Mouse (Mus musculus) hindbrain, embryonic 10.5 days (tissue): ENCODE measurements around the gene Ino80b. TPM values are rescaled to one million over a fixed set of nuclear protein-coding genes. Genes with fewer than 3 reads are reported as not detected.

Experiments
- DNase-seq: peaks from one replicate; pipeline ENCODE4 v3.0.0-alpha.2; 2017; ENCODE audit warnings: low spot score
- H3K27ac ChIP-seq: fragments of 300-500 bp; sonication (generic); 2 replicates; pipeline ENCODE4 v1.5.1; 2016; ENCODE audit warnings: mild to moderate bottlenecking, moderate library complexity
- H3K27me3 ChIP-seq: fragments of 300-500 bp; sonication (generic); 2 replicates; pipeline ENCODE4 v1.6.1; 2016; ENCODE audit warnings: mild to moderate bottlenecking; ENCODE audit not compliant: poor library complexity, insufficient read depth, severe bottlenecking
- H3K36me3 ChIP-seq: fragments of 300-500 bp; sonication (generic); 2 replicates; pipeline ENCODE4 v1.6.1; 2016; ENCODE audit warnings: mild to moderate bottlenecking, moderate library complexity
- H3K4me1 ChIP-seq: fragments of 300-500 bp; sonication (generic); replicated peaks from 2 replicates; pipeline ENCODE4 v1.6.1; 2016; ENCODE audit warnings: mild to moderate bottlenecking
- H3K4me3 ChIP-seq: fragments of 300-500 bp; sonication (generic); 2 replicates; pipeline ENCODE4 v1.5.1; 2016; ENCODE audit warnings: mild to moderate bottlenecking, moderate library complexity
- H3K9me3 ChIP-seq: fragments of 300-500 bp; sonication (generic); 2 replicates; pipeline ENCODE4 v1.6.1; 2016; ENCODE audit warnings: mild to moderate bottlenecking, moderate library complexity
- WGBS: fragments of 180-500 bp; shearing (Covaris S2); methylation state at CpG from one replicate; pipeline ENCODE4 v1.1.7; 2016; 5-methylcytosine and 5-hydroxymethylcytosine counted together
- polyA plus RNA-seq: library from polyadenylated mRNA; unstranded; fragments of >200 nt; fragmentation: Nextera tagmentation; extraction: Ambion mirVana; gene quantifications from 2 replicates; pipeline ENCODE4 v1.2.1, GENCODE M21; 2016

Ino80b gene
- polyA plus RNA-seq, 1 experiment from 2014 or later: 22.8 TPM

DNA sequence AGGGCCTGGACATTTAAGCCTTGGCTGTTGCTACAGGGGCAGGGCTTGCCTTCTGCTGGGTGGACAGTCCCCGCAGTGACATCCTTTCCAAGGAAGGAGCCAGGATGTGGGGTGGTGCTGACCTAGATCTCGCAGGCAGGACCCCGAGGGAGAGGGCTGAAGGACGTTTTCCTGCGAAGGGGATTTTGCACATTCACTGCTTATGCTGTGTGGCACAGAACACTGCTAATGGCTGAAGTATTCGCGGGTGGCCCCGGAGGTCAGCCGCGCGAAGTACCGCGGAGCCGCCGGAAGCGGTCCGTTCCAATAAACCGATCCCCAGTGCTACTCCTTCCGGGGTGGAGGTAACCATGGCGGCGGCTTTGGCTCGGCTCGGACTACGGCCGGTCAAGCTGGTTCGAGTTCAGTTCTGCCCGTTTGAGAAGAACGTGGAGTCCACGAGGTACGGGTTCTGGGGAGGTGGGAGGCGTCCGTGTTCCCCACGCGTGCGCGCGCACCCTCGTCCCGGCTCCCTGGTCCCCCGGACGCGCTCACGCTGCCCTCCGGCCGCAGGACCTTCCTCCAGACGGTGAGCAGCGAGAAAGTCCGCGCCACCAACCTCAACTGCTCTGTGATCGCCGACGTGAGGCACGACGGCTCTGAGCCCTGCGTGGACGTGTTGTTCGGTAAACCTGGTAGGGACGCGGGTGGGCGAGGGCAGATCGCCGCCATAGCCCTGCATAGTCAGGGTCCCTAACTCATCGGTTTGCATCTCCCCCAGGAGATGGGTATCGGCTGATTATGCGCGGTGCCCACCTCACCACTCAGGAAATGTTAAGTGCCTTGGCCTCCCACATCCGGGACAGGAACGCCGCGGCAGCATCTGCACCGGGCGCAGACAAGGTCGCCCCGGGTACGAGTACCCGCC, 16.2 kb downstream of the Ino80b start, which contains the start of gene Mrpl53:
Gene Mrpl53, plus strand, starts transcription at position 279 of the 907 bp plus-strand sequence.
- no peaks in the 10 kb centered on the region for H3K9me3 ChIP-seq
- peak within 1 kb of the TSS; percentile 80 for H3K4me3 ChIP-seq
- H3K36me3 ChIP-seq: peaks cover 14% of the 10 kb centered on the region; the same call in 1 of the 2 replicates
- H3K27me3 ChIP-seq: no peaks in the 10 kb centered on the region
- DNase-seq: peak; percentile 84
- WGBS: under 1% methylated on average over 76 of the region's 76 CpGs
- peak within 1 kb of the TSS; percentile 93 for H3K27ac ChIP-seq
- peaks cover 29% of the 10 kb centered on the region for H3K4me1 ChIP-seq

DNA sequence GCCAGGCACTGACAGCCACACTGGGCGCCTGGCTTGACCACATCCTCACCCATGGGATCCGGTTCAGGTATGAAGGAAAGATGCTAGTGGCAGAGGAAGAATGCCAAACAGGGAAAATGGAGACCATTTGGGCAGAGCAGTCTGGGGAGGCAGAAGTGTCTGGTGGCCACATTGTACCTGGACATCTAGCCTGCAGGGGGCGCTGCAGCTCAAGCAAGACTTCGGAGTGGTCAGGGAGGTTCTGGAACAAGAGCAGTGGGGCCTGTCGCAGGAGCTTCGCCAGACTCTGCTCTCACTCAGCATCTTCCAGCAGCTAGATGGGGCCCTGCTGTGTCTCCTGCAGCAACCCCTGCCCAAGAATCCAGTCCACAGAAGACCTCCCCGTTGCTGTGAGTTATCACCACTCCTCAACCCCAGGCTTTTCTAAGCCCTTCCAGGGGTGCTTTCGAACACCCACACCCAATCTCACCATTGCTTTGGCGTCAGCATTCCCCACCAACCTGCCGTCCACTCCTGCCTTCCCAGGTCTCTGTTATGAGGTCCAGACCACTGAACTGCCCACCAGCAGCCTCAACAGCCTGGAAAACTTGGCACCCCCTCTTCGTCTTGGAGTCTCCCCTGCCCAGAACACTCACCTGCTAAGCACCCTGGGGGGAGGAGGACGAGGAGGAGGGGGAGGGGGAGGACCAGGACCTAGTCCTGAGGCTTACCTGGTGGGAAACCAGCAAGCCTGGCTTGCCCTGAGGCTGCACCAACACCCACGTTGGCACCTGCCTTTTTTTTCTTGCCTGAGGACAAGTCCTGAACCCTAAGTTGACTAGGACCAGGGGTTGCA, 17.4 kb downstream of the Ino80b start:
- Histone ChIP-seq H3K9me3 (no peaks in the 10 kb centered on the region), H3K27me3 (peaks cover 9% of the 10 kb centered on the region), H3K4me1 (peaks cover 37% of the 10 kb centered on the region), H3K4me3 (peak overlapping the region; percentile 80), H3K36me3 (peaks cover 14% of the 10 kb centered on the region; the same call in 1 of the 2 replicates), H3K27ac (peak overlapping the region; percentile 93)
- WGBS: 31% methylated on average over 13 of the region's 13 CpGs
- peak; percentile 85 for DNase-seq

DNA sequence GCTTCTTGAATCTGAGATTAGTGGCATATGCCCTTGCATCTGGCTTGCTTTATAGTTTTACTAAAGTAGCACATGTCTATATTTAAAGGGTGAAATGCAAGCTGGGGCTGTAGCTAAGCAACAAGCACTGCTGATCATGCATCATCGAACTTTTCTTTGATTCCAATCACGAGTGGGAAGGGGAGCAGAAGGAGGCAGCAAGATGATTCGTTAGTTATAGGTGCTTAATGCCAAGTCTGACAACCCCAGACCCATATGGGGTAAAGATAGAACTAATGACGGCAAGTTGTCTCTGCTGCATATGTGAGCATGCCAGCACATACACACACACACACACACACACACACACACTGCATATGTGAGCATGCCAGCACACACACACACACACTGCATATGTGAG, 21.1 kb downstream of the Ino80b start:
- no peak for DNase-seq
- Histone ChIP-seq H3K36me3 (0 out of 2 replicates have a peak, but pooled peaks cover 3% of the 10 kb centered on the region), H3K4me3 (no peak overlapping the region), H3K27ac (no peak overlapping the region), H3K9me3 (no peaks in the 10 kb centered on the region), H3K4me1 (peaks cover 38% of the 10 kb centered on the region), H3K27me3 (peaks cover 25% of the 10 kb centered on the region)
- 77% methylated on average over 4 of the region's 4 CpGs for WGBS

DNA sequence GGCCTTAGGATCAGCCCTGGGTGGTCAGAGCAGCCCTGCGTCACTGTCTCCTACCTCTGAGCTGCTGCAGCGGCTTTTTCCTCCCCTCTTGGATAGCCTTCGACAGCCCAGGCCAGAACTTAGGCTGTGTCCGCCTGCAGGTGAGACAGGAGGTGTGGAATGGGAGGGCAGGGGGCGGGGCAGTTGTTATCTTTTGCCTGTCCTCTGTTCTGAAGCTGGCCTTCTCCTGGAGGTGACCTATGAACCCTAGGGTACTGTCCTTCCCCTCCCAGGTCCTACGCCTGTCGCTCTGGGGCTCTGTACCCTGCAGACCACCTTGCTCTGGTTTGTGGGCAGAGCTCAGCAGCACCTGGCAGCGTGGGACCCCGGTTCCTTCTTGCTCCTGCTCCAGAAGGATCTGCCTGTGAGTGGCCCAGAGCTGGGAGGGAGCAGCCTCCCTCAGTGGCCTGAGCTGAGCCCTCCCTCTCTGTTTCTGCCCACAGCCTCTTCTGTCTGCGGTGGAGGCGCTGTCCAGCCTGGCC, 22.0 kb downstream of the Ino80b start:
- H3K4me1 ChIP-seq: peaks cover 32% of the 10 kb centered on the region
- DNase-seq: no peak
- 0 out of 2 replicates have a peak, but pooled peaks cover 3% of the 10 kb centered on the region for H3K36me3 ChIP-seq
- peaks cover 25% of the 10 kb centered on the region for H3K27me3 ChIP-seq
- no peak overlapping the region; the same call in 1 of the 2 replicates for H3K27ac ChIP-seq
- WGBS: 41% methylated on average over 11 of the region's 11 CpGs
- H3K9me3 ChIP-seq: no peaks in the 10 kb centered on the region
- peak overlapping the region; percentile 76 for H3K4me3 ChIP-seq

DNA sequence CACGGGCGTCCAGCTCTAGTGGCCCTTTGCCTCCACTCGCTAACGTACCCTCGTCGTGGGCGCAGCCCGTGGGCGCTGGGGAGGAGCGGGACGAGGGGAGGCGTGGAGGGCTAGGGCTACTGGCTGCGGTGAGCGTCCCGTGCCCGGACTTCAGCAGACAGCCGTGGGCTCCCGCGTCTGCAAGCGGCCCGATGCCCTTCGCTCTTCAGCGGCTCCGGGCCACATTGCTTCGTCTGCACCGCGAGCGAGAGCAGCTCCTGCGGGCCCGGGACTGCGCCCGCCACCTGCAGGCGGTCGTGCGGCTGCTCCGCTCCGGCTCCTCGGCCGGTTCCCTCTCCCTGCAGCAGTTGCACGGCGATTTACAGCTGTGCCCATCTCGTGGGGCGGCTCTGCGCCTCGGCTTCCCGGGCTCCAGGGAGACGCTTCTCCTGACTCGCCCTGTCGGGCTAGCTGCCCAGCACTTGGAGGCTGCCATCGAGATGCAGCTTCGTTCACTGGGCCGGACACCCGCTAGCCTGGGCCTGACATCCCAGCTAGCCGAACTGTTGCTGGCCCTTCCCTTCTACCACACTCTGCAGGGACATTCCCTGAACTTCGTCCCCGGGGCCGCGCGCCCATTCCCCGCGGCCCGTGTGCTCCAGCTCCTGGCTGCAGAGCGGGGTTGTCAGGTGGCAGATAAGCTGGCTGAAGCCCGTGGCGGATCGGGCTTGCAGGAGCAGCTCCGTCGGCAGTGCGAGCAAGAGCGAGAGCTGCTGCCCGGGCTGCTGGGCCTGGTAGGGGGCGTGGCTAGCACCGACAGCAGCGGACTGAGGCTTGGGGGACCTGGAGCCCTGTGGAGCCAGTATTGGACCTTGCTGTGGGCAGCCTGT, 23.3 kb downstream of the Ino80b start:
- peaks cover 22% of the 10 kb centered on the region for H3K4me1 ChIP-seq
- H3K9me3 ChIP-seq: no peaks in the 10 kb centered on the region
- peak overlapping the region; percentile 76 for H3K4me3 ChIP-seq
- H3K27ac ChIP-seq: peak overlapping the region; percentile 86
- peaks cover 25% of the 10 kb centered on the region for H3K27me3 ChIP-seq
- WGBS: under 1% methylated on average over 74 of the region's 74 CpGs
- peak; percentile 74 for DNase-seq
- no peaks in the 10 kb centered on the region for H3K36me3 ChIP-seq

DNA sequence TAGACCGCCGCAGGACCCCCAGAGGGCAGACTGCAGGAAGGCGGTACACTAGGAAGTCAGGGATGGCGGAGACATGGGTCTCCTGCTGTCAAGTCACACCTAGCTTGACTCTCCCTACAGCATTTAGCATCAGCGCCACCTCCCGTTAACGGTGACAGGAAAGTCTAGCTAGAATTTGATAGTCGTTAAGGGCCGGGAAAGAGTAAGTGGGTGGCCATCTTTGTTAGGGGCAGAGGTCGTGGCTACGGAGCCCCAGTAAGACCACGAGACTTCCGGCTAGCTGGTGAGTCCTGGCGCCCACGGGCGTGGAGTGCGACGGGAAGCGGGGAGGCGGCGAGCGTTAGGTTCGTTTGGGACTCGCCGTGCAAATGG, 23.9 kb downstream of the Ino80b start, which contains the start of the genes Ccdc142 and Gm42688:
Gene Ccdc142, plus strand, starts transcription at position 286 of the 372 bp plus-strand sequence.
Gene Gm42688, plus strand, starts transcription at position 302 of the 372 bp plus-strand sequence.
- peak; percentile 84 for DNase-seq
- Histone ChIP-seq H3K27ac (peak within 1 kb of the TSS; percentile 86), H3K4me3 (peak within 1 kb of the TSS; percentile 76), H3K27me3 (peaks cover 27% of the 10 kb centered on the region), H3K4me1 (peaks cover 22% of the 10 kb centered on the region), H3K9me3 (no peaks in the 10 kb centered on the region), H3K36me3 (no peaks in the 10 kb centered on the region)
- WGBS: under 1% methylated on average over 25 of the region's 25 CpGs

DNA sequence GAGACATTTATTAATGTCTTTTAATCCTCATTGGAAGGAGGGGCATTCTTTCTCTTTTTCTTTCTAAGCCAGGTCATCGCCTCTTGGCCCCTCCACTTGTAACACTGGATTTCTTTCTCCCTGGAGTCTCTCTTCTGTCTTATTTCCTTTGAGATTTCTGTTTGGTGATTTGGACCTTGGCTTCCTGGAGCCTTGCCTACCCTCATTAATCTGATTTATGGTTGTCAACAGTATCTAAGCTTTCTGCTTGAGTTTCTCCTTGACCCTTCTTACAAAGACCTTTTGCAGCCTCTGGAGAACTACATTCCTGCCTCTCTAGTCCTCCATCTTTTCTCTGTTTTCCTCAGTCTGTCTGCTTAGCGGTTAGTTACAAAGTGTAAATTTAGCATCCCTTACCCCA, 26.8 kb downstream of the Ino80b start:
- Histone ChIP-seq H3K4me3 (no peak overlapping the region), H3K27ac (no peak overlapping the region), H3K36me3 (no peaks in the 10 kb centered on the region), H3K4me1 (peaks cover 20% of the 10 kb centered on the region), H3K27me3 (peaks cover 33% of the 10 kb centered on the region), H3K9me3 (0 out of 2 replicates have a peak, but pooled peaks cover 5% of the 10 kb centered on the region)
- WGBS: 73% methylated on average over 2 of the region's 2 CpGs
- no peak for DNase-seq

DNA sequence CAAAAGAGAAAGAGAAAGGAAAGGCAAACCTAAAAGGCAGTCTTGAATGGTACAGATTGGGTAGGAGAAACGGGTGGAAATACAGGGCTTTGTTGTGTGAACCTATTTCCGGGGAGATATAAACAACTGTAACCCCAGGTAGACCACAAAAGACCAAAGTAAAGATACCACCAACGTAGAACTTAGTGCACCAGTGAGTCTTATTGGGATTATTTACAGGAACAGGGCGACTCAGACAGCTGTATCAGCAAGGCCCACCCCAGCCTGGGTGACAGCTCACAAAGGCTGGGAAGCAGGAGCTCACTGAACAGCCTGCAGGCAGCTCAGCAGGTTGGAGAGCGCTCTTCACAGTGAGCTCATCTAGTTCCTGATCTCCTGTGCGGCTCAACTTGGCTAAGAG, 29.3 kb downstream of the Ino80b start:
- WGBS: 43% methylated on average over 6 of the region's 6 CpGs
- no peak overlapping the region for H3K4me3 ChIP-seq
- DNase-seq: no peak
- H3K27me3 ChIP-seq: peaks cover 35% of the 10 kb centered on the region
- 0 out of 2 replicates have a peak, but pooled peaks cover 5% of the 10 kb centered on the region for H3K9me3 ChIP-seq
- H3K36me3 ChIP-seq: no peaks in the 10 kb centered on the region
- H3K4me1 ChIP-seq: no peaks in the 10 kb centered on the region; the same call in 1 of the 2 replicates
- H3K27ac ChIP-seq: no peak overlapping the region

DNA sequence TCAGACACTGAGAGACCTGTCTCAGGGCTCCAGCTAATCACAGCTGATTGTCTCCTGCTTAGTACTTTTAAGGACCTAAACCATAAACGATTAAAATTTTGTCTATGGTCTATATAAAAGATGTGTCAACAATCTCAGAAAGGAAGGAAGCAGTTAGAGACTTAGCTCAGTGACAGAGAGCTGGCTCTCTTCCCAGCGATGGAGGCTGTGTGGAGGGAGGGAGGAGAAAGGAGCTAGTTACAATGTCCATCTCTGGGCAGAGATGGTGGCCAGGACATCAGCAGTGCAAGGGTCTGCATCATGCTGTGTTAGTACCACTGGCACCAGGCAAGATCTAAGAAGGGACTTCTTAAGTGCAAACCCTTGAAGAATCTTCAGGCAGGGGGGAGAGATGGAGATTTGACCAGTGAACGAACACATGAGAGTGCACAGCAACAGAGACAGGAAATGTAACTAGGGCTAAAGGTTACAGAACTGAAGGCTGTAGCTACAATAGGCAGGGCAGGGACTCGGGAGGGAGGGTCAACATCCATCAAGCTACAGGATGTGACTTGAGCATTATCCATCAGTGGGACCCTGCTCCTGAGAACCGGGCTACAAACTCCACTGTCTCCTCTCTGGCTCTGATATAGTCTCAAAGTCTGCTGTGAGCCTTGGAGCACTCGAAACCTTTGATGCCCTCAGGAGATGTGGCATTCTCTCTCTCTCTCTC, 32.7 kb downstream of the Ino80b start:
- Histone ChIP-seq H3K9me3 (0 out of 2 replicates have a peak, but pooled peaks cover 5% of the 10 kb centered on the region), H3K4me3 (no peak overlapping the region), H3K27me3 (peaks cover 57% of the 10 kb centered on the region), H3K36me3 (no peaks in the 10 kb centered on the region), H3K27ac (no peak overlapping the region), H3K4me1 (peaks cover 11% of the 10 kb centered on the region)
- no peak for DNase-seq
- WGBS: 43% methylated on average over 6 of the region's 6 CpGs

DNA sequence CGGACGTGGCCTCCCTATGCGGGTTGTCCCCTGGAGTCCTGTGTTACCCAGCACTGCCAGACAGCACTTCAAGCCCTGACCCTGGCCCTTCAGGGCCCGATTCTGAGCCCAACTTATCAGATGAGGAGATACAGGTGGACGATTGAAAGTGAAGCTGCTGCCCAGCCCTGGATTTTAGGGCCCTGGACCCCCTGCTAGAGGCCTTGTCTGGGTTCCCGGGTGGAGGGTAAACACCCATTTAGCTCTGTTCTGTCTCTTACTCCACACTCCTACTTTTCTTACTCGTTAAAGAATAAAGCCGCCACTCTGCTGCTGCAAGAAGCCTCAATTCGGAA, 37.3 kb downstream of the Ino80b start:
- H3K36me3 ChIP-seq: peaks cover under 1% of the 10 kb centered on the region; the same call in 1 of the 2 replicates
- DNase-seq: no peak
- WGBS: 4% methylated on average over 9 of the region's 9 CpGs

DNA sequence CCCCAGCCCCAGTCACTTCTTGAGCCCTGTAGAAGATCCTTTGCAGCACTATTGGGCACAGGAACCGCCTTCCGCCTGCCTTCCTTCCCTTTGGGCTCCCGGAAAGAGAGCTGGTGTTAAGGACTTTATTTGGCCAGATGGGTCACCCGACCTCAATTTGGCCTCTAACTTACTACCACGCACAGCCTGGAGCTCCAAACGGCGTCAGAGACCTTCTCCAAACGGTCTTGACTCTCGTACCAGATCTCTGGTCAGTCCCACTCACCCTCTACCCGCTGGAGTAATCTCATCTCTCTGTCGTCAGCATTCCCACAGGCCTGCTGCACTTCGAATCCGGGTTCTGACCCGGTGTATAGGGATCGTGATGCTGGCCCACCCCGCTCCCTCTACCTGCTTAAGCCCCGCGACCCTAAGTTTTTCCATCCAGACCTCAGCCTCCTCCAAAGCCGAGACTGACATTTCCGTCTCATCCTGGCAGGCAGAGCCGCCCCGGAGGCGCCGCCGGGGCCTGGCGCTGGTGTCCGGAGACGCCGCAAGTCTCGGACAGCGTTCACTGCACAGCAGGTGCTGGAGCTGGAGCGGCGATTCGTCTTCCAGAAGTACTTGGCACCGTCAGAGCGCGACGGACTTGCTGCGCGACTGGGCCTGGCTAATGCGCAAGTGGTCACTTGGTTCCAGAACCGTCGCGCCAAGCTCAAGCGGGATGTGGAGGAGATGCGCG, 37.9 kb downstream of the Ino80b start:
- Histone ChIP-seq H3K27ac (no peak overlapping the region), H3K4me1 (peaks cover 42% of the 10 kb centered on the region), H3K9me3 (no peaks in the 10 kb centered on the region), H3K27me3 (peaks cover 93% of the 10 kb centered on the region), H3K36me3 (peaks cover 6% of the 10 kb centered on the region; the same call in 1 of the 2 replicates), H3K4me3 (peak overlapping the region; percentile 43)
- WGBS: 1% methylated on average over 47 of the region's 47 CpGs
- peak; percentile 58 for DNase-seq

More for the DNA sequence above, 37.3 kb downstream of the Ino80b start:
- H3K27me3 ChIP-seq: peaks cover 92% of the 10 kb centered on the region
- no peak overlapping the region for H3K27ac ChIP-seq
- H3K4me1 ChIP-seq: peaks cover 42% of the 10 kb centered on the region
- peak overlapping the region; percentile 43 for H3K4me3 ChIP-seq
- H3K9me3 ChIP-seq: no peaks in the 10 kb centered on the region
